Mouse (Mus musculus) hindbrain, embryonic 15.5 days (tissue): ENCODE data around the gene Sgk1. TPM values are rescaled to one million over a fixed set of nuclear protein-coding genes. Genes with fewer than 3 reads are reported as not detected.

ENCODE experiments used
- ATAC-seq: fragments of 200-750 bp; cut with Nextera tagmentation; 2 replicates; pipeline ENCODE4 v1.8.0; 2017; ENCODE audit warnings: low read depth, moderate number of reproducible peaks, moderate TSS enrichment; ENCODE audit not compliant: low FRiP score
- H3K27ac ChIP-seq: fragments of 300-500 bp; sonication (generic); replicated peaks from 2 replicates; pipeline ENCODE4 v1.5.1; 2015; ENCODE audit warnings: mild to moderate bottlenecking, inconsistent platforms
- H3K27me3 ChIP-seq: fragments of 300-500 bp; sonication (generic); 2 replicates; pipeline ENCODE4 v1.6.1; 2015; ENCODE audit warnings: control low read depth, inconsistent platforms
- H3K36me3 ChIP-seq: fragments of 300-500 bp; sonication (generic); 2 replicates; pipeline ENCODE4 v1.6.1; 2015; ENCODE audit warnings: control low read depth, inconsistent platforms
- H3K4me1 ChIP-seq: fragments of 300-500 bp; sonication (generic); replicated peaks from 2 replicates; pipeline ENCODE4 v1.6.1; 2015; ENCODE audit warnings: control low read depth, inconsistent platforms
- H3K4me2 ChIP-seq: fragments of 300-500 bp; sonication (generic); 2 replicates; pipeline ENCODE4 v1.6.1; 2015; ENCODE audit warnings: moderate library complexity, mild to moderate bottlenecking, inconsistent platforms
- H3K4me3 ChIP-seq: fragments of 300-500 bp; sonication (generic); 2 replicates; pipeline ENCODE4 v1.5.1; 2015; ENCODE audit warnings: mild to moderate bottlenecking, inconsistent platforms
- H3K9ac ChIP-seq: fragments of 300-500 bp; sonication (generic); 2 replicates; pipeline ENCODE4 v1.6.1; 2015; ENCODE audit warnings: inconsistent platforms
- H3K9me3 ChIP-seq: fragments of 300-500 bp; sonication (generic); 2 replicates; pipeline ENCODE4 v1.6.1; 2016; ENCODE audit warnings: control low read depth, inconsistent platforms
- WGBS: fragments of 180-500 bp; shearing (Covaris S2); methylation state at CpG from one replicate; pipeline ENCODE4 v1.1.7; 2015; 5-methylcytosine and 5-hydroxymethylcytosine counted together
- polyA plus RNA-seq: library from polyadenylated mRNA; unstranded; fragments of >200 nt; fragmentation: Nextera tagmentation; extraction: Ambion mirVana; gene quantifications from 2 replicates; pipeline ENCODE4 v1.2.1, GENCODE M21; 2015

The Sgk1 gene
- polyA plus RNA-seq, 1 experiment from 2014 or later, result 41.5 TPM

DNA sequence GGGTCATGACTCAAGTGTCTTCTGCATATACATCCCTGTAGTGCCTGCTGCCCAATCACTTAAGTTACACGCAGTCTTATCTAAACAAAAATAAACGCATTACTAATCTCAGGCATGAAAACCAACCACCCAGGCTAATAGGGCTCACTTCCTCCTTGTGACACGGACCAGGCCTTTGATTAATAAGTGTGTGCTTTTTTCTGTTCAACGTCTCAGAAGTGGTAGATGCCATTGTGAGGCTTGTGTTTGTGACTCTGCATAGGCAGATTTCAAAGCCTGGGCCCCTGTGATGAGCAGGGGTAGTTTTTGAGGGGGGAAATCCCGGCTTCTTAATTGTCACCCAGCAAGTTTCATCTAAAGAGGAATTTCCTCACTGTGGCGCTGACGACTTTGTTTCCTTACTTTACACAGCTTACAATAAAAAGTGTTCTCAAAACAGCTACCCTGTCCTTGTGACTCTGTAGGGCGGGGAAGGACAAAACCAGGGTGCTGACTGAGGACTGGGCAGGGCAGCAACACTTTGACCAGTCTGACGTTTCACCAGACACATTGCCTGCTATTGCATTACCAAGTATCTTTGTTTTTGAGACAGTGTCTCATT is 64.9 kb downstream of the Sgk1 start:
- ATAC-seq, result no peak
- no peaks in the 10 kb centered on the region for H3K9me3 ChIP-seq

DNA sequence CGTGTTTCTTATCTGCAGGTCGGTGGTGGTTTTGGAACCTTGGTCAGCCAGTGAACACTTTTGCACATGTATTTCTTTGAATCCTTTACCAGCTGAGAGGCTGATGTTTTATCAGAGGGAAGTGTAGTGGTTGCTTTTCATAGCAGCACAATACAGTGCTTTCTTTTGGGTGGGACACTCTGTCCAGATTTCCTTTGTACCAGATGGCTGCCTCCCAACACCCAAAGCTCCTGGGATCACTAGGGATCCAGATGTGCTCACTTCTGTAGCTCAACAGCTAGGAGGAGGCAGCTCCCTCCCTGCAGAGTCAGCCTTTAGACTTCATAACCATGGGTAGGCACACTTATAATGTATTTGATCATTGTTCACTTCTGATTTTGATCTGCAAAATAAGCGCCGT is 70.5 kb downstream of the Sgk1 start:
- Histone ChIP-seq H3K27ac (no peak overlapping the region), H3K27me3 (no peaks in the 10 kb centered on the region), H3K36me3 (no peaks in the 10 kb centered on the region), H3K9ac (no peak overlapping the region), H3K4me2 (no peak overlapping the region), H3K9me3 (no peaks in the 10 kb centered on the region), H3K4me3 (no peak overlapping the region), H3K4me1 (0 out of 2 replicates have a peak, but pooled peaks cover 3% of the 10 kb centered on the region)
- WGBS, result 85% methylated on average over 4 of the region's 4 CpGs
- no peak for ATAC-seq

More for the DNA sequence above, 64.9 kb downstream of the Sgk1 start:
- Histone ChIP-seq H3K36me3 (no peaks in the 10 kb centered on the region), H3K27ac (no peak overlapping the region), H3K4me2 (no peak overlapping the region), H3K27me3 (no peaks in the 10 kb centered on the region), H3K9ac (no peak overlapping the region), H3K4me1 (no peaks in the 10 kb centered on the region), H3K4me3 (no peak overlapping the region)
- WGBS, result 84% methylated on average over 9 of the region's 9 CpGs

DNA sequence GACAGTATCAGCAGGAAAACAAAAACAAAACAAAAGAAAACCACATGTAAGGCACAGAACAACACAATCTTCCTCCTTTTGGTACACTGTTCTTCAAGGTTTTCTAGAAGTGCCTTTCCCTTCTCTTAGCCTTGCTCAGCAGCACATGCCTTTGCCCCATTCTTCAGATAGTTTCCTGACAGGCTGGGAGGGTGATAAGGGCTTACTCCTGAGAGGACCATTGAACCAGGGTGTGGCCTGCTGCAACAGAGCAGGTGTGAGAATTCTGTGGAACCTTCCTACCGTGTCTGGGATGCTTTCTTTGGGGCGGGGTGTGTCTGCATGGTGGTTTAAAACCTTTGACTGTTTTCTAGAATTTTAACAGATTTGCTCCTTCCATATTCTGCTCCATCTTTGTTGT is 79.1 kb downstream of the Sgk1 start:
- no peak overlapping the region for H3K27ac ChIP-seq
- H3K4me2 ChIP-seq, result no peak overlapping the region
- H3K4me1 ChIP-seq, result no peaks in the 10 kb centered on the region
- no peaks in the 10 kb centered on the region for H3K36me3 ChIP-seq
- H3K9ac ChIP-seq, result no peak overlapping the region
- H3K27me3 ChIP-seq, result no peaks in the 10 kb centered on the region
- no peaks in the 10 kb centered on the region for H3K9me3 ChIP-seq
- ATAC-seq, result no peak
- no peak overlapping the region for H3K4me3 ChIP-seq
- WGBS, result 91% methylated on average over 2 of the region's 2 CpGs

DNA sequence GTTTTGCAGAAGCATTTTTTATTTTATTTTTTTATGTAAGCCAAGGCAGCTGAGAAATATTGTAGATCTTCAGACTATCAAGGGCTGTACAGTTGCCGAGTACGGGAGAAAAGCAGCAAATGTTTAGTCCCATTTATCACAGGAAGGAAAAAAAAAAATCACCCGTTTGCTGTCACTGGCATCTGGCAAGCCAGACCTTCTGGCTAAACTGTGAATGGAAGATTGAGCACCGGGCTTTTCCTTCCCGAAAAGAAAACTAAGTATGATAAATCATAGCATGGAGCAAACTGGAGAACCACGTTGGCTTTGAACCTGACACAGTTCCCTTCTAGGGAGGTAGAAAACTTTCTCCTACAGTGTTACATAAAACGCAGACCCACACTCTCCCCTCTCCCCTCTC is 81.0 kb downstream of the Sgk1 start:
- no peak overlapping the region for H3K9ac ChIP-seq
- no peak overlapping the region for H3K4me3 ChIP-seq
- no peaks in the 10 kb centered on the region for H3K4me1 ChIP-seq
- H3K4me2 ChIP-seq, result no peak overlapping the region
- 55% methylated on average over 7 of the region's 7 CpGs for WGBS
- H3K27ac ChIP-seq, result 0 out of 2 replicates have a peak overlapping the region, but pooled peaks have one; percentile 8
- no peaks in the 10 kb centered on the region for H3K9me3 ChIP-seq
- no peaks in the 10 kb centered on the region for H3K27me3 ChIP-seq
- no peaks in the 10 kb centered on the region for H3K36me3 ChIP-seq
- no peak for ATAC-seq

DNA sequence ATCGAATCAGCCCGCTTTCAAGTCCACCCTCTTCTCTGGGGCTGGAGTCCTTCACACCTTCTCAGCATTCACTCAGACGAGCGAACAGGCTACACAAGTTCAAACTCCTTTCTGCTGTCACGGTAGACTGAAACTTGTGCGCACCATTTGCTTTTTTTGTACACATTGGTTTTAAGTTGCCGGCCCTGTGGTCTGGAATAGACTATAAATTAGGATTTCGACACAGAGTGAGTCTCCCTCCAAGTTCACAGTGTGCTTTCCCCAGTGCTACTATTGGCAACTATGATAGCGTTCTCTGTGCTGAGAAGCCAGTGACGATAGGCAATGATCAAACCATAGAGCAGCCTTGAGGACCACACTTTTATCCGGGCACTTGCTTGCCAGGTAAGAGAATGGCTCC is 91.7 kb downstream of the Sgk1 start:
- H3K4me3 ChIP-seq, result no peak overlapping the region
- no peaks in the 10 kb centered on the region for H3K4me1 ChIP-seq
- H3K9ac ChIP-seq, result no peak overlapping the region
- 90% methylated on average over 11 of the region's 11 CpGs for WGBS
- H3K27ac ChIP-seq, result no peak overlapping the region
- ATAC-seq, result no peak
- H3K4me2 ChIP-seq, result no peak overlapping the region
- H3K9me3 ChIP-seq, result no peaks in the 10 kb centered on the region
- no peaks in the 10 kb centered on the region for H3K36me3 ChIP-seq
- H3K27me3 ChIP-seq, result no peaks in the 10 kb centered on the region

DNA sequence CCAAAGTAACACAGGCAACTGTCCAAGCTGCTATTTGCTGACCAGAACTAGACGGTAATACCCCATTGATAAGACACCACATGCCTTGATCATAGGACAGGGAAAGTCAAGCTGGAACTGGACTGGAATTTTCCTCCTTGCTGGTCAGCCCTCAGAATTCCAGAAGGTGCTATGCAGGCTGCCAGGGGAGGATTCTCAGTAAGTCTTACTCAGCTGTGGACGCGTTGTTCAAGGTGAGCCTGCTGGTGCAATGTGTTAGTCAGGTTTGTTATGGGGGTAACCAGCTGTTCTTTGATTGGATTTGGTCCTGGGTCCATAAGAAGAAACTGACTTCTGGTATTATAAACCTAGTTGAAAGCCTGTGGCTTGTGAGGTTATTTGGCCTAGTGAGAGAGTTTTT is 92.8 kb downstream of the Sgk1 start:
- Histone ChIP-seq H3K27me3 (no peaks in the 10 kb centered on the region), H3K27ac (no peak overlapping the region), H3K9me3 (no peaks in the 10 kb centered on the region), H3K4me2 (no peak overlapping the region), H3K9ac (no peak overlapping the region), H3K4me1 (no peaks in the 10 kb centered on the region), H3K36me3 (no peaks in the 10 kb centered on the region), H3K4me3 (no peak overlapping the region)
- WGBS, result 94% methylated on average over 3 of the region's 3 CpGs
- no peak for ATAC-seq

DNA sequence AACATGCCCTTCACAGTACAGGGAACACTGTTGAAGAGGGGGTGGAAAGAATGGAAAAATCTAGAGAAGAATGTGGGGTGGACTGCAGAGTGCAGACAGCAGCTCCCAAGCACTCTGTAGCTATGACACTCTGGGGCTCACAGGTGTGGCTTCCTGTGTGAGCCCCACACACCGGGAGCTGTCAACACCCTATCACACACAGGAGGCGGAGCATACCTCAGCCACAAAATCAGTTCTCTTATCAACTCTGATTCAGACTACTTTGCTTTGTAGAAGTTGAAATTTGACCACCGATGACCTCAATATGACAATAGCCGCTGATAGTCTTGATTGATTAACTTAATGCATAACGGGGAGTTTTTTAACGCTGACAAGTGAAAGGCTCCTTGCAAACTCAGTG is 93.4 kb downstream of the Sgk1 start:
- Histone ChIP-seq H3K27ac (no peak overlapping the region), H3K27me3 (no peaks in the 10 kb centered on the region), H3K9ac (no peak overlapping the region), H3K36me3 (no peaks in the 10 kb centered on the region), H3K4me3 (no peak overlapping the region), H3K4me2 (no peak overlapping the region), H3K9me3 (no peaks in the 10 kb centered on the region), H3K4me1 (no peaks in the 10 kb centered on the region)
- WGBS, result 88% methylated on average over 6 of the region's 6 CpGs
- 0 out of 2 replicates have a peak, but pooled peaks have one; percentile 11 for ATAC-seq

DNA sequence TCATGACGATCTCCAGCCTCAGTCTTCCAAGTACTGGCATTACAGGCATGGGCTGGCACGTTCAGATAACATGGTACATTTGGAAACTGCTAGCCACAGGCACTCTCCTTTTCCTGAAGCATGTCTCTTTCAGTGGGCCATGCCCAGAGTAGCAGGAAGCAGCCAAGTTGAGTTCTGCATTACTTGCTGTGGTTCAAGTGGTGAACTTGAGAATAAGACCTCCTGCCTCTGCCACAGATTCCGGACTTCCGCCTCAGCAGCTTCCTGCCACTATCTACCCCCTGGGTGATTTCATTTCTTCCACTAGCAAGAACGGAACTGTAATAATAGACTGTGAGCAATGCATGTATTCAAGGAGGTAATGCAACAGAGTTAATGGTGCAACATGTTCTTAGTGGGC is 94.3 kb downstream of the Sgk1 start:
- Histone ChIP-seq H3K36me3 (no peaks in the 10 kb centered on the region), H3K9ac (no peak overlapping the region), H3K4me1 (no peaks in the 10 kb centered on the region), H3K4me2 (no peak overlapping the region), H3K27ac (no peak overlapping the region), H3K4me3 (no peak overlapping the region), H3K27me3 (no peaks in the 10 kb centered on the region), H3K9me3 (no peaks in the 10 kb centered on the region)
- no peak for ATAC-seq
- WGBS, result 88% methylated on average over 5 of the region's 5 CpGs

DNA sequence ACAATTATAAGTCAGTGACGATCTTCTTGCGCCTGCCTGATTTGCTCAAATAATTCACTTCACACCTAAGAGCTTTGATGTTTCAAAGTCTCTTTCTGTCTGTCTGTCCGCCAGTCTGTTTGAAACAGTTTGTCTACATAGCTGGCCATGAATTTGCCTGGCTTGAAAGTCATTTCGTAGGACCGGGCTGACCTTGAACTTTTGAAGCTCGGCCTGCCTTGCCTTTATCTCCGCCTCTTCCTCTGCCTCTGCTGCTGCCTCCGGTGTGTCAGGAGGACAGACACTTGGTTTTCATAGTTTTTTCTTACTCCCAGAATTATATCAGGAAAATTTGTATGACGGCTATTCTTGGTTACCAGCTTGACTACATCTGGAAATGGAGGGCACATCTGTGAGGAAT is 96.4 kb downstream of the Sgk1 start:
- Histone ChIP-seq H3K4me2 (no peak overlapping the region), H3K4me1 (no peaks in the 10 kb centered on the region), H3K27ac (no peak overlapping the region), H3K9ac (no peak overlapping the region), H3K27me3 (no peaks in the 10 kb centered on the region), H3K36me3 (no peaks in the 10 kb centered on the region), H3K9me3 (no peaks in the 10 kb centered on the region), H3K4me3 (no peak overlapping the region)
- WGBS, result 91% methylated on average over 9 of the region's 9 CpGs
- ATAC-seq, result no peak

DNA sequence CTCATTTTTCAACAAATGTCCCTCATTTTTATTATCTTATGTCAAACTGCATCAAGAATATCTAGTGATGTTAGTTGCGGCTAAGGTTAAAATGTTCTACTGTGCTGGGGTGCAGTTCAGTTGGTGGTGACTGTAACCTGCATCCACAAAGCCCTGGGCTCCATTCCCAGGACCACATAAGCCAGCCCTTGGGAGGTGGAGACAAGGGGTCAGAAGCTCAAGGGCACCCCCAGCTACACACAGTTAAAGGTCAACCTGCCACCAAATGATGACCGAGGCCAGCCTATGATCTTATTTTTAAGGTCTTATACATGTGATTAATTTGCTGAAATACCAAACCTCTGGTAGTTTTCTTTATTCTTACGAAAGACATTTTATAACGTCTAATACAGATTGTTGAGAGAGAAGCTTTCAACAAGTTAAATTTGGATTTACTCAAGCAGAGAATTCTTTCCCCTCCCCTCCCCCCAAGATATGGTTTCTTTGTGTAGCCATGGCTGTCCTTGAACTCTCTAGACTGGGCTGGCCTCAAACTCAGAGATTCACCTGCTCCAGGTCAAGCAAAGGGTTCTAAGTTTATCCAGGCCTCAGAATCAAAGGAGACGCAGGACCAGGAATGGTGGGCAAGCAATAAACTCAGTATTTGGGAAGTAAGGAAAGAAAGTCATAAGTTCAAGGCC is 97.4 kb downstream of the Sgk1 start:
- Histone ChIP-seq H3K4me2 (no peak overlapping the region), H3K27me3 (no peaks in the 10 kb centered on the region), H3K4me3 (no peak overlapping the region), H3K36me3 (no peaks in the 10 kb centered on the region), H3K9me3 (no peaks in the 10 kb centered on the region), H3K9ac (no peak overlapping the region), H3K27ac (no peak overlapping the region), H3K4me1 (no peaks in the 10 kb centered on the region)
- WGBS, result 93% methylated on average over 5 of the region's 5 CpGs
- no peak for ATAC-seq

DNA sequence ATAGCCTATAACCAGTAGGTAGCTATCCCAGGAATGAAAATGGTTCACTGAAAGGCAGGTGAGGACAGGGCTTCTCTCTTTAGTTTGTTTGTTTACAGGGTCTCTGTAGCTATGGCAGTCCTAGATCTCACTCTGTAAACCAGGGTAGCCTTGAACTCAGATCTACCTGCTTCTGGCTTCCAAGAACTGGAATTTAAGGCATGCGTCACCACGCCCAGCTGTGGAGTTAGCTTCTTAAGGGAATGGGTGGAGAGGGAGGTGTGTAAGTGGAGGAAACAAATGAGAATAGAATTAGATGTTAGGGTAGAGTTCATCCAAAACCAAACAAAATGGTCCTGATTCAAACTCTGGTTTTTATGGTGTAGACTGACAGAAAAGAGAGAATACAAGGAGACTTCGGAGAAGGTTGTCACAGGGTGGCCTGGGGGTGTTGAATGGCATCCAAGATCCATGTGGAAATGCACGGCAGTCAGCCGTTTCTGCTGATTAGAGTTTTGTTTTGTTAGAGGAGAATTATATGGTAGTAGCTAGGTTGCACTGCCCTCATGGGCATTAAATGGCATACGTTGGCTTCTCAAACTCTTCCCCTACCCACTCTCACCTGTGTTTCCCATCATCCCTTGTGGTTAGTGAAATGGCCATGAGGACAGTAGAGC is 98.9 kb downstream of the Sgk1 start:
- no peak for ATAC-seq
- Histone ChIP-seq H3K4me3 (no peak overlapping the region), H3K36me3 (no peaks in the 10 kb centered on the region), H3K9me3 (no peaks in the 10 kb centered on the region), H3K4me2 (no peak overlapping the region), H3K4me1 (no peaks in the 10 kb centered on the region), H3K9ac (no peak overlapping the region), H3K27ac (no peak overlapping the region), H3K27me3 (no peaks in the 10 kb centered on the region)
- 81% methylated on average over 6 of the region's 6 CpGs for WGBS

DNA sequence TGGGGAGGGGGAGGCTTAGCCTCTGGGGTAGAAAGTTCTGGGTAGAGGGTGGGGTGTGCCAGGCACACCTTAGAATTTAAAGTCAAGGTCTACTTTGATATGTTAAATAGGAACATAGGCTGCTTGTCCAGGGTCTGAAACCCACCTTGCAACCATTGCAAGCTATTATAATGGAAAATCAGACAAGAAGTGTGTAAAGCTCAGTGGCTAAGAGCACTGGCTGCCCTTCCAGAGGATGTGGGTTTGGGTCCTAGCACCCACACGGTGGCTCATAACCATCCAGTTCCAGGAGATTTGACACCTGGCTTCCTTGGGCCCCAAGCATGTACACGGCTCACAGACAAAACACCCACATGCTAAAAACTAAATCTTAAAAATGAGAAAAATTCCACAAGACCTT is 100.3 kb downstream of the Sgk1 start:
- Histone ChIP-seq H3K4me2 (no peak overlapping the region), H3K4me3 (no peak overlapping the region), H3K9me3 (no peaks in the 10 kb centered on the region), H3K27ac (no peak overlapping the region), H3K9ac (no peak overlapping the region), H3K36me3 (no peaks in the 10 kb centered on the region), H3K27me3 (no peaks in the 10 kb centered on the region), H3K4me1 (no peaks in the 10 kb centered on the region)
- no peak for ATAC-seq
- 85% methylated on average over 2 of the region's 2 CpGs for WGBS
